Mouse (Mus musculus): ENCODE results near the gene Flad1. TPM values are rescaled to one million over a fixed set of nuclear protein-coding genes. Genes with fewer than 3 reads are reported as not detected.
A peak's percentile ranks its signal among the peaks of the same experiment; 100 is the strongest.

The Flad1 gene
- polyA plus RNA-seq, 1 experiment from 2014 or later: 25.0 TPM

DNA sequence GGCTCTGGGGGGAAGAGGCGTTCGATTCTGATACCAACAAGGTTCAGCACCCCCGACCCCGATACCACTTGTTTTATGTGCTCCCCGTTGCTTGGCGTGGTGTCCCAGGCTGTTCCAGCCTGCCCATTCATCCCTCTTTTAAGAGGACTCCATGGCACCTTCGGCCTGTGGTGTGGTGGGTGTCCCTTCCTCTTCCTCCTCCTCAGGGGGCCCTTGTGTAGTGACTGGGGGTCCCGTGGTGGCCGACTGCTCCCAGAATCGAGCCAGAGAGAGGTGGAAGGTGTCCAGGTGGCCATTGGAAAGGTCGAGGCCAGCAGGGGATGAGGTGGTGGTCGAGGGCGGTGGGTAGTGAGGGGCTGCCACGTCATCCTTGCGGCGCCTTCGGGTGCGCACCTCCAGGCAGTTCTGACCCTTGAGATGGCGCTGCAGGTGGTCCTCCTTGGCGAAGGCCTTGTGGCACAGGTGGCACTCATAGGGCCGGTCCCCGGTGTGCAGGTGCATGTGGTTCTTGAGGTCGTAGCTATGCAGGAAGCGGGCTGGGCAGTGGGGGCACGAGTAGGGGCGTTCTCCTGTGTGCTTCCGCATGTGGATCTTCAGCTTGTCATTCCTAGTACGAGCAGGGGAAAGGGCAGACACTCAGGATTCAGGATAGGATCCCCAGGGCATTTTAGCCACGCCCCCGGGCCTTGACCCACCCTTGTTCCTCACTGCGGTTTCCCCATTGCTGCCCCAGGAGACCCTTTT, 32.1 kb downstream of the Flad1 start:
- no peak overlapping the region for H3K27ac ChIP-seq
- no peak overlapping the region for H3K9ac ChIP-seq (replicated peaks)
- WGBS: 87% methylated on average over 31 of the region's 31 CpGs
- no peaks in the 10 kb centered on the region for H3K9me3 ChIP-seq
- no peaks in the 10 kb centered on the region for H3K36me3 ChIP-seq
- no peak overlapping the region for H3K4me3 ChIP-seq (replicated peaks)
- H3K27me3 ChIP-seq: no peaks in the 10 kb centered on the region
- H3K4me2 ChIP-seq: no peak overlapping the region
- no peak for ATAC-seq (ENCODE audit: insufficient number of reproducible peaks, insufficient read depth, low FRiP score, low TSS enrichment, low read depth)
- peaks cover 15% of the 10 kb centered on the region for H3K4me1 ChIP-seq (replicated peaks)

DNA sequence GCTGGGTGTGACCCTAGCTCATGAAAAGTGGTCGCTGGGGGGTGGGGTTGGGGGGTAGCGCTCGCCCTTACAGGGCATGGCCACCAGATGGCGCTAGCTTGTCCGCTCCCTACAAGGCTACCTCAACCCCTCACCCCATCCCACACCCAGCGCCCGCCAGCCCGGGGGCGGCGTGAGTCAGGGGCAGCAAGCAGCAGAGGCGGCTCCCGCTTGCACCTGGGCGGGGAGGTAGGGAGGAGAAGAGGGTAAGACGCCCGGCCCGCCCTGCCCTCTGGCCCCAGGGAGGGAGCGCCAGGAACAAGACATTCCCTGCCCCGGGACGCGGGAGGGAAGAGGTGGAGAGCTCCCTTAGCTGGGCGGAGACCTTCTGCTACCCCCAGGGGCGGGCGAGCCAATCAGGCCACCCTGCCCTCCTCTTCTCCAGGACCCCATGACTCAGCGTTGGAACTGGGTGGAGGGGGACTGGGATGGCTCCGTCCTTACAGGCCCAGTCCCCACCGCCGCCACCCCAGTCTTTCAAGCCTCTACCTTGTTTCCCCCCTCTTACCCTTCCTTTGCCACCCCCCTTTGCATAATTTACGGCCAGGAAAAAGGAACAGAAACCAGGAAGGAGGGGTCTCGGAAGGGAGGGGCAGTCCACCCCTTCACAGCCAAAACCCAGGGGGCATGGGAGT, 33.1 kb downstream of the Flad1 start:
- peak overlapping the region; percentile 75 for H3K27ac ChIP-seq

DNA sequence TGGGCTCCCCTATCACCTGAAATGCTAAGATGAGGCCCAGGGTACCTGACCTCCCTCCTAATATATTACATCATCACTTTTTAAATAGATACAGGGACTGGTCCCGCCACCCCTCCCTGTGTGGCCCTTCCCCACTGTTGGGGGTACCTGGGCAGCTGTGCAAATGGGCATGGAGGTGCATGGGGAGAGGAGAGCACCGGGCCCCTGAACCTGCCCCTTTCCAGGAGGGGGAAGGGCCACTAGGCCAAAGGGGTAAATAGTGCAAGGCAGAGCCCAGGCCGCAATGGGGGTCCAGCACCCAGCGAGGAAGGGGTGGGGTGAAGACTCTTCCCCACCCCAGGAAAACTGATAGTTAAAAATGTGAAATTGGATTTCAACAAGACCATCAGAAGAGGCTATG, 33.8 kb downstream of the Flad1 start:
- Histone ChIP-seq H3K4me3 (replicated peaks) (peak overlapping the region; percentile 60), H3K9me3 (no peaks in the 10 kb centered on the region), H3K27me3 (no peaks in the 10 kb centered on the region), H3K27ac (peak overlapping the region; percentile 75), H3K36me3 (no peaks in the 10 kb centered on the region), H3K4me1 (replicated peaks) (peaks cover 17% of the 10 kb centered on the region), H3K9ac (replicated peaks) (peak overlapping the region; percentile 76; the same call in 1 of the 2 replicates), H3K4me2 (peak overlapping the region; percentile 80)
- ATAC-seq (ENCODE audit: insufficient number of reproducible peaks, insufficient read depth, low FRiP score, low TSS enrichment, low read depth): peak; percentile 23; the same call in 1 of the 2 replicates
- 69% methylated on average over 4 of the region's 4 CpGs for WGBS

More for the DNA sequence above, 33.1 kb downstream of the Flad1 start:
- ATAC-seq (ENCODE audit: insufficient number of reproducible peaks, insufficient read depth, low FRiP score, low TSS enrichment, low read depth): peak; percentile 82
- Histone ChIP-seq H3K4me3 (replicated peaks) (peak overlapping the region; percentile 60), H3K9me3 (no peaks in the 10 kb centered on the region), H3K36me3 (no peaks in the 10 kb centered on the region), H3K9ac (replicated peaks) (peak overlapping the region; percentile 76), H3K4me1 (replicated peaks) (peaks cover 14% of the 10 kb centered on the region), H3K27me3 (no peaks in the 10 kb centered on the region), H3K4me2 (peak overlapping the region; percentile 80)
- under 1% methylated on average over 26 of the region's 29 CpGs for WGBS

DNA sequence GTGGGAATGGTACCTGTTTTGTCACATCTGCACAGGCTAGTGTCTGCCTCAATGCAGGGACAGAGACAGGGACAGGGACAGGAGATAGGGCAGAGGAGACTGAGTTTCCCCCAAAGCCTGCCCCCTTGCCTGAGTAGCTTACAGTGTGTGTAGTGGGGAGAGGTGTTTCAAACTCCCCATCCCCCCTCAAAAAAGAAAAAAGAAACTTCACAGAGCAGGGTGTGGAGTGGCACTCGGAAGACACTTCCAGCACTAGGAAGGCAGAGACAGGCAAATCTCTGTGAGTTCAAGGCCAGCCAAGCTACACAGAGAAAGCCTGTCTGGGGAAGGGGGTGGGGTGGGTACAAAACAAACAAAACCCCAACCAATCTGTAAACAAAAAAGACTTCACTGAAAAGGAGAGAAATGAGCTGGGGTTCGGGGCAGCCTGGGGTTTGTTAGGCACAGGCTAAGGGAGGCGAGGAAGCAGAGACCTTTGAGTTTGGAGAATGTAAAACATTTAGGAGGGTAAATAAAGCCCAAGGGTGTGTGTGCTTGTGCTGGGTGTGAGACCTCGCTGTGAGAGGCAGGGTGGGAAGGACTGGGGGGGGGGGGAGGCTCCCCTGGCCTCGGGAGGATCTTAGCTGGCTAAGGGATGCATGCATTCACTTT, 38.0 kb downstream of the Flad1 start:
- Histone ChIP-seq H3K9ac (replicated peaks) (no peak overlapping the region), H3K9me3 (no peaks in the 10 kb centered on the region), H3K27ac (no peak overlapping the region), H3K27me3 (no peaks in the 10 kb centered on the region), H3K4me1 (replicated peaks) (peaks cover 14% of the 10 kb centered on the region), H3K4me3 (replicated peaks) (no peak overlapping the region), H3K36me3 (no peaks in the 10 kb centered on the region), H3K4me2 (no peak overlapping the region)
- 42% methylated on average over 5 of the region's 5 CpGs for WGBS
- no peak for ATAC-seq (ENCODE audit: insufficient number of reproducible peaks, insufficient read depth, low FRiP score, low TSS enrichment, low read depth)

DNA sequence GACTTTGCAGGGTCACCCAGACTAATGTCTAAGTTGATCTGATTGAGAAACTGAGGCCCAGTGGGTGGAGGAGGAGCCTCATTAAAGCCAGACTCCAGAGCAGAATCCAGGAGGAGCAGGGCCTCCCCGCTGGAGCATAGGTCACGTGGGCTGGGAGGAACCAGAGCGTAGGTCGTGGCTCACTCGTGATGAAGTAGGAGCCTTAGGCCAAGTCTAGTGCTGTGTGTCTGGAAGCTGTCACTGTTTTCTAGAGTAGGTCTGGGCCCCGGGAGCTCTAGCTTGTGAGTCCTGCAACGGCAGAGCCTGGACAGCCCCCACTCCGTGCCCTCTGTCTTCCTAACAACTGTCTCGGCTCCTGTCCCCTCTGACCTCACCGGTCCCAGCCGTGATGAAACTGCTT, 44.3 kb downstream of the Flad1 start:
- H3K36me3 ChIP-seq: no peaks in the 10 kb centered on the region
- no peak overlapping the region for H3K4me2 ChIP-seq
- WGBS: 48% methylated on average over 11 of the region's 11 CpGs
- H3K27ac ChIP-seq: no peak overlapping the region
- peaks cover 6% of the 10 kb centered on the region for H3K4me1 ChIP-seq (replicated peaks)
- ATAC-seq (ENCODE audit: insufficient number of reproducible peaks, insufficient read depth, low FRiP score, low TSS enrichment, low read depth): no peak
- no peaks in the 10 kb centered on the region for H3K9me3 ChIP-seq
- no peak overlapping the region for H3K4me3 ChIP-seq (replicated peaks)
- H3K9ac ChIP-seq (replicated peaks): no peak overlapping the region
- 0 out of 2 replicates have a peak, but pooled peaks cover 4% of the 10 kb centered on the region for H3K27me3 ChIP-seq

- Histone ChIP-seq H3K4me1 (replicated peaks) (peaks cover 8% of the 10 kb centered on the region), H3K27ac (no peak overlapping the region), H3K9me3 (no peaks in the 10 kb centered on the region), H3K9ac (replicated peaks) (0 out of 2 replicates have a peak overlapping the region, but pooled peaks have one; percentile 27), H3K4me3 (replicated peaks) (no peak overlapping the region), H3K27me3 (0 out of 2 replicates have a peak, but pooled peaks cover 4% of the 10 kb centered on the region), H3K4me2 (no peak overlapping the region), H3K36me3 (no peaks in the 10 kb centered on the region)
- no peak for ATAC-seq (ENCODE audit: insufficient number of reproducible peaks, insufficient read depth, low FRiP score, low TSS enrichment, low read depth)
- WGBS: 61% methylated on average over 20 of the region's 20 CpGs
Measured at GRCm38 (mm10) chr3:89365486-89366414, 45.9 kb downstream of the Flad1 start.

GRCm38 (mm10) chr3:89365153-89365485, 46.6 kb downstream of the Flad1 start, which contains the start of gene Dcst1:
Gene Dcst1, minus strand, starts transcription at chr3:89365253.
- H3K4me2 ChIP-seq: no peak within 1 kb of the TSS
- H3K4me1 ChIP-seq (replicated peaks): peaks cover 8% of the 10 kb centered on the region
- 0 out of 2 replicates have a peak within 1 kb of the TSS, but pooled peaks have one; percentile 27 for H3K9ac ChIP-seq (replicated peaks)
- H3K27ac ChIP-seq: no peak within 1 kb of the TSS
- no peak within 1 kb of the TSS for H3K4me3 ChIP-seq (replicated peaks)
- no peak for ATAC-seq (ENCODE audit: insufficient number of reproducible peaks, insufficient read depth, low FRiP score, low TSS enrichment, low read depth)
- 0 out of 2 replicates have a peak, but pooled peaks cover 4% of the 10 kb centered on the region for H3K27me3 ChIP-seq
- 92% methylated on average over 11 of the region's 11 CpGs for WGBS
- H3K9me3 ChIP-seq: no peaks in the 10 kb centered on the region
- no peaks in the 10 kb centered on the region for H3K36me3 ChIP-seq

DNA sequence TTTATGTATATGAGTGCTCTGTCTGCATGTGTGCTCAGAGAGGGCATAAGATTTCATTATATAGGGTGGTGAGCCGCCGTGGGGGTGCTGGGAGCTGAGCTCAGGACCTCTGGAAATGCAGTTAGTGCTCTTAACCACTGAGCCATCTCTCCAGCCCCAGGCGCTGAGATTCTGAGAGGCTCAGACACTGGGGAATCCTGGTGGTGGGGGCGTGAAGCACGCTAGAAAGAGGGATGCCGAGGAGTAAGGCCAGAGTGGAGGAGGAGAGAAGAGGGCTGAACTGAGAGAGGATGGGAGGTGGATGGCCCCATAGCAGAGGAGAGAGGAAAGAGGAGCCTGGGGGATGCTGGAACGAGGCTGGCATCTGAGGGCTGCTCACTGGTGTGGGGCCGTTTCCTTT, 47.0 kb downstream of the Flad1 start:
- no peak overlapping the region for H3K9ac ChIP-seq (replicated peaks)
- no peak for ATAC-seq (ENCODE audit: insufficient number of reproducible peaks, insufficient read depth, low FRiP score, low TSS enrichment, low read depth)
- no peak overlapping the region for H3K4me2 ChIP-seq
- WGBS: 71% methylated on average over 8 of the region's 8 CpGs
- no peak overlapping the region for H3K4me3 ChIP-seq (replicated peaks)
- no peaks in the 10 kb centered on the region for H3K9me3 ChIP-seq
- peaks cover 8% of the 10 kb centered on the region for H3K4me1 ChIP-seq (replicated peaks)
- H3K27ac ChIP-seq: no peak overlapping the region
- 0 out of 2 replicates have a peak, but pooled peaks cover 4% of the 10 kb centered on the region for H3K27me3 ChIP-seq
- no peaks in the 10 kb centered on the region for H3K36me3 ChIP-seq

DNA sequence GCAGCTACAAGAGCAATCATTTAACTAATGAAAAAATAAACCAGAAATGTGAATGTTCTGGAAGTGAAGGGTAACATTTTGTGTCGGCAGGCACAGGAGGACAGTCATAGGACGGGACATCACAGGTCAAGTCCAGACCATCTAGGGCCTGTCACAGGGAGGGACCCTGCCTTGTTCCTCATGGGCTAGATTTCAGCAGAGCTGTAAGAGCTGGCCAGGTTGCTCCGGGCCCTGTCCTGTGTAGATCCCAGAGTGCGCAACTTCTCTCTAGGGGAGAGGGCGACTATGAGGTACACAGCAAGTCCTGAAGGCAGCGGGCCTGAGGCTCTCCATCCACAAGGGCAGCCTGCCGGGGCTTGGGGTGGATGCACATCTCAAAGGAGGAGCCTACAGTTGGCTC, 50.0 kb downstream of the Flad1 start, which contains the start of gene Dcst2:
Gene Dcst2 (plus strand): TSS at position 301 of the 400 bp plus-strand sequence.
- Histone ChIP-seq H3K9me3 (no peaks in the 10 kb centered on the region), H3K4me2 (no peak within 1 kb of the TSS), H3K27me3 (peaks cover 16% of the 10 kb centered on the region; the same call in 1 of the 2 replicates), H3K9ac (replicated peaks) (no peak within 1 kb of the TSS), H3K36me3 (no peaks in the 10 kb centered on the region), H3K27ac (no peak within 1 kb of the TSS), H3K4me3 (replicated peaks) (no peak within 1 kb of the TSS), H3K4me1 (replicated peaks) (peaks cover 4% of the 10 kb centered on the region; the same call in 1 of the 2 replicates)
- ATAC-seq (ENCODE audit: insufficient number of reproducible peaks, insufficient read depth, low FRiP score, low TSS enrichment, low read depth): no peak
- 84% methylated on average over 7 of the region's 7 CpGs for WGBS

DNA sequence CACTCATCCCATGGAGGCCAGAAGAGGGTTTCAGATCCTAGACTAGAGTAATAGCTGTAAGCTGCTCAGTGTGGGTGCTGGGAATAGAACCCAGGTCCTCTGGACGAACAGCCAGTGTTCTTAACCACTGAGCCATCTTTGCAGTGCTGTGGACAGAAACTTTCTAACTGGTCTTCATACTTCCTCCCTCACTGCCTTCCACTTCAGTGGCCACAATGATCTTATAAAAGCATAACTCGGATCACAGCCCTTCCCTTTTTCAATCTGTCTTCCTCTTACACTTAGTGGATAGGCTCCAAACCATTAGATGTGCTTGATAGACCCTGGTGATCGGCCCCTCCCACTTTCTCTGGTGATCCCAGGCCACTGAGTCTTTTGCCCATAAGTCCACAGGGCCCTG, 51.4 kb downstream of the Flad1 start:
- H3K27ac ChIP-seq: no peak overlapping the region
- no peak for ATAC-seq (ENCODE audit: insufficient number of reproducible peaks, insufficient read depth, low FRiP score, low TSS enrichment, low read depth)
- no peak overlapping the region for H3K4me3 ChIP-seq (replicated peaks)
- no peaks in the 10 kb centered on the region for H3K9me3 ChIP-seq
- H3K27me3 ChIP-seq: peaks cover 13% of the 10 kb centered on the region; the same call in 1 of the 2 replicates
- WGBS: 82% methylated on average over 3 of the region's 3 CpGs
- H3K4me2 ChIP-seq: no peak overlapping the region
- H3K9ac ChIP-seq (replicated peaks): no peak overlapping the region
- H3K4me1 ChIP-seq (replicated peaks): peaks cover 4% of the 10 kb centered on the region; the same call in 1 of the 2 replicates
- H3K36me3 ChIP-seq: no peaks in the 10 kb centered on the region
